Mouse (Mus musculus): ENCODE results near the gene Slc16a11. TPM values are rescaled to one million over a fixed set of nuclear protein-coding genes. Genes with fewer than 3 reads are reported as not detected.

The Slc16a11 gene
- total RNA-seq, 2 experiments from 2014 or later = 0.53 to 1.1 TPM

GRCm38 (mm10) chr11:70225798-70226601 is 13.4 kb downstream of the Slc16a11 start:
- no peak for DNase-seq (ENCODE audit: low spot score in 2 of 2)

- DNase-seq (ENCODE audit: low spot score in 2 of 2) = no peak
These were observed 14.0 kb downstream of the Slc16a11 start for GRCm38 (mm10) chr11:70226602-70226890.

GRCm38 (mm10) chr11:70227126-70227525 is 14.6 kb downstream of the Slc16a11 start:
- DNase-seq (ENCODE audit: low spot score in 2 of 2) = no peak

GRCm38 (mm10) chr11:70227661-70228245 is 15.2 kb downstream of the Slc16a11 start:
- DNase-seq (ENCODE audit: low spot score in 2 of 2) = no peak

- peak; percentile 83 for DNase-seq (ENCODE audit: low spot score in 2 of 2)
These were observed 16.3 kb downstream of the Slc16a11 start for GRCm38 (mm10) chr11:70228828-70229227.

- no peak for DNase-seq (ENCODE audit: low spot score in 2 of 2)
These were observed 16.9 kb downstream of the Slc16a11 start, which contains the start of gene Bcl6b for GRCm38 (mm10) chr11:70229260-70230010. Gene Bcl6b, minus strand, starts transcription at chr11:70229798.

GRCm38 (mm10) chr11:70230239-70230727 is 17.7 kb downstream of the Slc16a11 start:
- peak; percentile 75 to 86 for DNase-seq (ENCODE audit: low spot score in 2 of 2)

- DNase-seq (ENCODE audit: low spot score in 2 of 2) = no peak
These were observed 20.0 kb downstream of the Slc16a11 start for GRCm38 (mm10) chr11:70232546-70232945.

- no peak for DNase-seq (ENCODE audit: low spot score in 2 of 2)
These were observed 20.5 kb downstream of the Slc16a11 start for GRCm38 (mm10) chr11:70233016-70233415.

- no peak for DNase-seq (ENCODE audit: low spot score in 2 of 2)
These were observed 21.5 kb downstream of the Slc16a11 start for GRCm38 (mm10) chr11:70234037-70234436.

GRCm38 (mm10) chr11:70234497-70234896 is 21.9 kb downstream of the Slc16a11 start:
- no peak for DNase-seq (ENCODE audit: low spot score in 2 of 2)

- no peak for DNase-seq (ENCODE audit: low spot score in 2 of 2)
These were observed 22.8 kb downstream of the Slc16a11 start for GRCm38 (mm10) chr11:70235254-70235900.

- DNase-seq (ENCODE audit: low spot score in 2 of 2) = no peak
These were observed 24.2 kb downstream of the Slc16a11 start for GRCm38 (mm10) chr11:70236717-70237116.

GRCm38 (mm10) chr11:70237457-70238167 is 25.1 kb downstream of the Slc16a11 start, which contains the start of gene 0610010K14Rik:
Gene 0610010K14Rik, minus strand, starts transcription at chr11:70237914.
- peak; percentile 98 for DNase-seq (ENCODE audit: low spot score in 2 of 2)

GRCm38 (mm10) chr11:70238591-70239440 is 26.3 kb downstream of the Slc16a11 start:
- DNase-seq (ENCODE audit: low spot score in 2 of 2) = no peak

- DNase-seq (ENCODE audit: low spot score in 2 of 2) = peak; percentile 69 to 78
These were observed 27.2 kb downstream of the Slc16a11 start, which contains the start of the genes Gm21988 and Rnasek for GRCm38 (mm10) chr11:70239541-70240279. Gene Gm21988, minus strand, starts transcription at chr11:70239830. Gene Rnasek, minus strand, starts transcription at chr11:70239842.

GRCm38 (mm10) chr11:70242591-70242990 is 30.0 kb downstream of the Slc16a11 start:
- DNase-seq (ENCODE audit: low spot score in 2 of 2) = no peak

GRCm38 (mm10) chr11:70247136-70247845 is 34.7 kb downstream of the Slc16a11 start:
- DNase-seq (ENCODE audit: low spot score in 2 of 2) = peak; percentile 74 to 77
